Mouse (Mus musculus): ENCODE data around the gene Pip4p1. TPM values are rescaled to one million over a fixed set of nuclear protein-coding genes. Genes with fewer than 3 reads are reported as not detected.
"Not testable (repeated sequence)": the region's sequence is repeated elsewhere in the genome, so short reads cannot be mapped to it uniquely, and the experiment has no call there.

Gene Pip4p1
- total and polyA plus RNA-seq, 2 experiments from 2014 or later, result 99.4 to 105 TPM

DNA sequence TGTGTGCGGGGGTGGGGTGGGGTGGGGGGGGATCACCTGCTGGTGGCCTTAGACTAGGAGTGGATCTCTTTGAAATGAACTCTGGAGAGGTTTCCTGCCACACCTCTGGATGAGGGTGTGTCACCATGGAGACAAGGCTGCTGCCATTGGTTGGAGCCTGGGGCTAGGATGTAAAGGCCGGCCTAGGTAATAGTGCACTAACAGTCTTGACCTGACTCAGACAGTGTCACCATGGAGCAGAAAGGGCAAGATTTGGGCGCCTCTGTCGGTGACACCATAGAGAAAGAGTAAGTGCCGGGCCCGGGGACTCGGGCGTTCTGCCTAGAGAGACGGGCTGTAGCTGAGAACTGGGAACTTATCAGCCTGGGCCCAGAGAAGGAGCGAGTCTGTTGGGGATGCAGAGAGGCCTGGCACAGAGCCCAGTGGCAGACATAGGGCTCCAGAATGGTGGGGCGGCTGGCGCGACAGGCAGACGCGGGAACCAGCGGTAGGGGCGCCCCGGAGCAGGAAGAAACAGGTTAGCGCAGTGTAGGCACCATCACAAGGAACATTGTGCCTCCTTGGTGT is 25.4 kb upstream of the Pip4p1 start, which contains the start of gene Pnp2:
Pnp2 (plus strand) TSS at position 51 of the 567 bp plus-strand sequence.
- ATAC-seq (ENCODE audit: low FRiP score) (peak; percentile 87), DNase-seq (ENCODE audit: low spot score) (peak; percentile 27)
- peak; percentile 20 for TF ChIP-seq CTCF (IDR thresholded peaks at IDR 0.05)
- H3K9me3 ChIP-seq (ENCODE audit: low read length); H3K27ac ChIP-seq (ENCODE audit: low read depth, low read length); H3K4me3 ChIP-seq (ENCODE audit: low read depth, low read length); H3K36me3 ChIP-seq (ENCODE audit: insufficient read depth, low read length); H3K9ac ChIP-seq (replicated peaks; ENCODE audit: low read length, poor library complexity, severe bottlenecking); H3K4me1 ChIP-seq (ENCODE audit: insufficient read depth, low read length); H3K27me3 ChIP-seq (ENCODE audit: insufficient read depth, low read length): not testable (repeated sequence)
- WGBS, result 9% methylated on average over 18 of the region's 19 CpGs
- peak within 1 kb of the TSS; percentile 20; the same call in 1 of the 2 replicates for H3K4me2 ChIP-seq (ENCODE audit: low read depth, low read length, poor library complexity, severe bottlenecking)

DNA sequence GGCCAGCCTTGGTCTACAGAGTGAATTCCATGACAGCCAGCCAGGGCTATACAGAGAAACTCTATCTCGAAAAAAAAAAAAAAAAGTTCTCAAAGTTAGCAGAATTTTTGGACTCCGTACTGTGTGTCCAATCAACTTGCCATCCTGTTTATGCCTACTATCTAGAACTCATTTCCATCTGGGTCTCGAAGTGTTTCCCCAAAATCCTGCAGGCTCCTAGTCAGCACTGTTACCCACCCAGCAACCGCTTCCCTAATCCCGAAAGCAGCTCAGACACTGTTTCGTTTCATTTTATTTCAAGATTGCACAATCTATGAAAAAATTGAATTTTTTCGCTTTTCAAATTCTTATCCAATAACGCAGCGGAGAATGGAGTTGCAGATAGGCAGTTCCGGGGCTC is 24.8 kb upstream of the Pip4p1 start:
- DNase-seq (ENCODE audit: low spot score) (no peak), ATAC-seq (ENCODE audit: low FRiP score) (no peak)
- TF ChIP-seq CTCF (IDR thresholded peaks at IDR 0.05), result no peak
- Histone ChIP-seq H3K4me3 (ENCODE audit: low read depth, low read length) (no peak overlapping the region), H3K27me3 (ENCODE audit: insufficient read depth, low read length) (no peaks in the 10 kb centered on the region), H3K36me3 (ENCODE audit: insufficient read depth, low read length) (no peaks in the 10 kb centered on the region), H3K27ac (ENCODE audit: low read depth, low read length) (no peak overlapping the region), H3K4me1 (ENCODE audit: insufficient read depth, low read length) (no peaks in the 10 kb centered on the region), H3K9ac (replicated peaks; ENCODE audit: low read length, poor library complexity, severe bottlenecking) (no peak overlapping the region), H3K9me3 (ENCODE audit: low read length) (no peaks in the 10 kb centered on the region), H3K4me2 (ENCODE audit: low read depth, low read length, poor library complexity, severe bottlenecking) (no peak overlapping the region)
- WGBS, result 89% methylated on average over 10 of the region's 10 CpGs

DNA sequence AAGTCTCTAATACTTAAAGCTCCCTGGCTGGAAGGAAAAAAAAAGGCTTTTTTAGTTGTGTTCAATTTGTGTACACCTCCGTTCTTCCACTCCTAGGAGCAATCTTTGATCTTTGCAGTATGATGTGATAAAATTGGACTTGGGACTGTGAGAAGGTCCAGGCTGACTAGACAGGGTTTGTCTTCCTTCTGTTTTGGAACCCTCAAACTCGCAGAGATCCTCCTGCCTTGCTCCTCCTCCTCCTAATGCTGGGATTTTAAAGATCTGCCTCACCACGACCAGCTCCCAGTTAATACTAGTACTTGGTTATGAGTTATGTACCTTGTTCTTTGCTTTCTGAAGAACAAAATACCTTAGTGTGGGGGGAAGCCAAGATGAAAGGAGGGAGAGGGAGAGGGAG is 14.9 kb upstream of the Pip4p1 start:
- H3K9ac ChIP-seq (replicated peaks; ENCODE audit: low read length, poor library complexity, severe bottlenecking); H3K36me3 ChIP-seq (ENCODE audit: insufficient read depth, low read length); H3K27ac ChIP-seq (ENCODE audit: low read depth, low read length); DNase-seq (ENCODE audit: low spot score); ATAC-seq (ENCODE audit: low FRiP score); H3K27me3 ChIP-seq (ENCODE audit: insufficient read depth, low read length); H3K4me1 ChIP-seq (ENCODE audit: insufficient read depth, low read length); H3K9me3 ChIP-seq (ENCODE audit: low read length): not testable (repeated sequence)
- 20% methylated on average over 3 of the region's 3 CpGs for WGBS
- Histone ChIP-seq H3K4me3 (ENCODE audit: low read depth, low read length) (peak overlapping the region; percentile 46), H3K4me2 (ENCODE audit: low read depth, low read length, poor library complexity, severe bottlenecking) (peak overlapping the region; percentile 59)

DNA sequence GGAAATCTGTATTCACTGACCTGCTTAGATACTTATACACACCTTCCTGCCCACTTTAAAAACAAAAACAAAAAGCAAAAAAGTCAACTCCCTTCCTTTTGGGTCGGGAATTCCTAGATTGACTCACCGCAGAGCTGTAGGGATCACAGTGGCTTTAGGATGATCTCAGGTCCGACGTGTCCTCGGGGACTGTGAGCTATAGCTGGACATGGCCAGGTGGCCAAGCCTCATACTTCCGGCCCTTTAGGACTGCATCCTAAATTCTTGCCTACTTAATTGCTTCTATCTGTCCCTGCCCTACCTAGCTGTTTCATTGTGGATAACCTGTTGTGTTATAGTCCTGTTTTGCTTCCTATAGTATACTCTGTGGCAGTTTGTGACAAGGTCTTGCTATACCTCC is 14.4 kb upstream of the Pip4p1 start:
- ATAC-seq (ENCODE audit: low FRiP score); H3K9me3 ChIP-seq (ENCODE audit: low read length); DNase-seq (ENCODE audit: low spot score); H3K36me3 ChIP-seq (ENCODE audit: insufficient read depth, low read length); H3K4me1 ChIP-seq (ENCODE audit: insufficient read depth, low read length); H3K27me3 ChIP-seq (ENCODE audit: insufficient read depth, low read length): not testable (repeated sequence)
- peak overlapping the region; percentile 46 for H3K4me3 ChIP-seq (ENCODE audit: low read depth, low read length)
- H3K27ac ChIP-seq (ENCODE audit: low read depth, low read length), result peak overlapping the region; percentile 67; the same call in 1 of the 2 replicates
- H3K9ac ChIP-seq (replicated peaks; ENCODE audit: low read length, poor library complexity, severe bottlenecking), result peak overlapping the region; percentile 50
- 7% methylated on average over 6 of the region's 6 CpGs for whole genome bisulfite sequencing
- H3K4me2 ChIP-seq (ENCODE audit: low read depth, low read length, poor library complexity, severe bottlenecking), result peak overlapping the region; percentile 59

DNA sequence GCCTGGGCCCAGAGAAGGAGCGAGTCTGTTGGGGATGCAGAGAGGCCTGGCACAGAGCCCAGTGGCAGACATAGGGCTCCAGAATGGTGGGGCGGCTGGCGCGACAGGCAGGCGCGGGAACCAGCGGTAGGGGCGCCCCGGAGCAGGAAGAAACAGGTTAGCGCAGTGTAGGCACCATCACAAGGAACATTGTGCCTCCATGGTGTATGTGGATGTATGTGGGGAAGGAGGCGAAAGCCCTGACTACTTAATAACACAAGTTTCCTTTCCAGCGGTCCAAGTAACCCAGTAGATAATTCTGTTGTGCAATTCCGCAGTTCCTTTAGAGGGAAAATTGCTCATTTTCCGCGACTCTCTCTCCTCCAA is 14.0 kb upstream of the Pip4p1 start:
- TF ChIP-seq CTCF (IDR thresholded peaks at IDR 0.05), result peak; percentile 50
- peak; percentile 58 for DNase-seq (ENCODE audit: low spot score)
- H3K36me3 ChIP-seq (ENCODE audit: insufficient read depth, low read length); H3K4me1 ChIP-seq (ENCODE audit: insufficient read depth, low read length); H3K9me3 ChIP-seq (ENCODE audit: low read length); H3K27me3 ChIP-seq (ENCODE audit: insufficient read depth, low read length): not testable (repeated sequence)
- Histone ChIP-seq H3K4me3 (ENCODE audit: low read depth, low read length) (peak overlapping the region; percentile 46), H3K9ac (replicated peaks; ENCODE audit: low read length, poor library complexity, severe bottlenecking) (peak overlapping the region; percentile 50), H3K27ac (ENCODE audit: low read depth, low read length) (peak overlapping the region; percentile 67), H3K4me2 (ENCODE audit: low read depth, low read length, poor library complexity, severe bottlenecking) (peak overlapping the region; percentile 59)
- ATAC-seq (ENCODE audit: low FRiP score), result peak; percentile 97
- WGBS, result 0% methylated on average over 12 of the region's 15 CpGs

DNA sequence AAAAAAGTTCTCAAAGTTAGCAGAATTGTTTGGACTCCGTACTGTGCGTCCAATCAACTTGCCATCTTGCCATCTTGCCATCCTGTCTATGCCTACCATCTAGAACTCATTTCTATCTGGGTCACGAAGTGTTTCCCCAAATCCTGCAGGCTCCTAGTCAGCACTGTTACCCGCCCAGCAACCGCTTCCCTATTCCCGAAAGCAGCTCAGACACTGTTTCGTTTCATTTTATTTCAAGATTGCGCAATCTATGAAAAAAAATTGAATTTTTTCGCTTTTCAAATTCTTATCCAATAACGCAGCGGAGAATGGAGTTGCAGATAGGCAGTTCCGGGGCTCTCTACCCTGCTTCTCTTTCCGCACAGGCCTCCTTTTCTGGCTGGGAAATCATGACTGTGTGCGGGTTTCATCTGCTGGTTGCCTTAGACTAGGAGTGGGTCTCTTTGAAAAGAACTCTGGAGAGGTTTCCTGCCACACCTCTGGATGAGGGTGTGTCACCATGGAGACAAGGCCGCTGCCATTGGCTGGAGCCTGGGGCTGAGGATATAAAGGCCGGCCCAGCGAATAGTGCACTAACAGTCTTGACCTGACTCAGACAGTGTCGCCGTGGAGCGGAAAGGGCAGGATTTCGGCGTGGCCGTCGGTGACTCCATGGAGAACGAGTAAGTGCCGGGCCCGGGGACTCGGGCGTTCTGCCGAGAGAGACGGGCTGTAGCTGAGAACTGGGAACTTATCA is 13.4 kb upstream of the Pip4p1 start, which contains the start of gene Gm49342:
Gm49342 (plus strand) TSS at position 586 of the 736 bp plus-strand sequence.
- DNase-seq (ENCODE audit: low spot score), result peak; percentile 94
- Histone ChIP-seq H3K27me3 (ENCODE audit: insufficient read depth, low read length) (no peaks in the 10 kb centered on the region), H3K4me2 (ENCODE audit: low read depth, low read length, poor library complexity, severe bottlenecking) (peak within 1 kb of the TSS; percentile 59), H3K9ac (replicated peaks; ENCODE audit: low read length, poor library complexity, severe bottlenecking) (peak within 1 kb of the TSS; percentile 50), H3K36me3 (ENCODE audit: insufficient read depth, low read length) (no peaks in the 10 kb centered on the region), H3K27ac (ENCODE audit: low read depth, low read length) (peak within 1 kb of the TSS; percentile 67), H3K4me3 (ENCODE audit: low read depth, low read length) (peak within 1 kb of the TSS; percentile 46), H3K9me3 (ENCODE audit: low read length) (no peaks in the 10 kb centered on the region), H3K4me1 (ENCODE audit: insufficient read depth, low read length) (no peaks in the 10 kb centered on the region)
- WGBS, result 16% methylated on average over 31 of the region's 31 CpGs
- ATAC-seq (ENCODE audit: low FRiP score), result peak; percentile 98
- TF ChIP-seq CTCF (IDR thresholded peaks at IDR 0.05), result peak; percentile 50; the same call in 1 of the 2 replicates

Measured in midbrain, postnatal 0 days (tissue).